ENCODE assay signal across 8 mouse cellular contexts in the genomic region with DNA sequence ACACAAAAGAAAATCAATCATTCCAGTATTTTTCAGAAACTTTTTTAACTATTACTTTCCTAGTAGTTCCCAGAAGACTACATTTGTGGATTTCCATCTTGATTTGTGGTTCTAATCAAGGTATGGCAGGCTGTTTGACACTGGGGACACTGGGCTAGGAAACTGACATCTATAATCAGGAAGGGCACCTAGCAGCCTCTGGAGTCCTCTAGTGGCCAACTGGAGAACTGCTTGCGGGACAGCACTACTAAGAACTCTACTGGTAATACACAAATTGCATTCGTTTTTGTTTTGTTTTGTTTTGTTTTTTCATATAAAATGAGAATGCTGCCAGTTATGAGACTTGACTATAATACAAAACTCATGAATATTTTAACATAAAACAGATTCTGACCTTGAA.
A peak's percentile ranks its signal among the peaks of the same experiment; 100 is the strongest.
DNase-seq lines count a peak whose midpoint lies in the region; ATAC-seq lines count a peak whose summit lies in the region.

No protein-coding gene starts in this region.

- H3K27ac ChIP-seq in liver, embryonic 13.5 days = no peak overlapping the region

- peak; percentile 33 for DNase-seq in ovary, postnatal 36 days (ENCODE audit: low spot score)
- no peak for DNase-seq in ovary, postnatal 10 days (ENCODE audit: low spot score)
- peak; percentile 80 for DNase-seq in adrenal gland, postnatal 10 days
- peak; percentile 62 for DNase-seq in embryo, embryonic 9.5 days (ENCODE audit: extremely low spot score)
- DNase-seq in hindlimb bud, embryonic 11.5 days (ENCODE audit: extremely low spot score, low read depth, low spot score) = peak; percentile 20
- DNase-seq in liver, embryonic 13.5 days = peak; percentile 20
- DNase-seq in right cerebral cortex, postnatal 14 days = peak; percentile 72

- 10% methylated on average over 2 of the region's 2 CpGs for WGBS in liver, embryonic 13.5 days (ENCODE audit: insufficient replicate concordance)

- no peak overlapping the region for H3K9ac ChIP-seq in liver, embryonic 13.5 days

- ATAC-seq in liver, embryonic 13.5 days (ENCODE audit: low read depth) = no peak
- no peak; the same call in 1 of the 2 replicates for ATAC-seq in erythroblast, adult 5-6 weeks (replicated peaks; ENCODE audit: low FRiP score, poor library complexity, severe bottlenecking)

- no peak overlapping the region for H3K4me3 ChIP-seq in liver, embryonic 13.5 days (replicated peaks)

- H3K9me3 ChIP-seq in liver, embryonic 13.5 days (replicated peaks) = no peaks in the 10 kb centered on the region

- no peak overlapping the region for H3K4me2 ChIP-seq in liver, embryonic 13.5 days

- H3K36me3 ChIP-seq in liver, embryonic 13.5 days = no peaks in the 10 kb centered on the region

- no peaks in the 10 kb centered on the region for H3K4me1 ChIP-seq in liver, embryonic 13.5 days (replicated peaks)

- H3K27me3 ChIP-seq in liver, embryonic 13.5 days = no peaks in the 10 kb centered on the region
